Mouse (Mus musculus): ENCODE measurements around the gene Abcc8.

The Abcc8 gene

GRCm38 (mm10) chr7:46157746-46158145, 22.1 kb downstream of the Abcc8 start:
- no peak for DNase-seq (ENCODE audit: inconsistent age in 2 of 2, low spot score in 1 of 2)

DNA sequence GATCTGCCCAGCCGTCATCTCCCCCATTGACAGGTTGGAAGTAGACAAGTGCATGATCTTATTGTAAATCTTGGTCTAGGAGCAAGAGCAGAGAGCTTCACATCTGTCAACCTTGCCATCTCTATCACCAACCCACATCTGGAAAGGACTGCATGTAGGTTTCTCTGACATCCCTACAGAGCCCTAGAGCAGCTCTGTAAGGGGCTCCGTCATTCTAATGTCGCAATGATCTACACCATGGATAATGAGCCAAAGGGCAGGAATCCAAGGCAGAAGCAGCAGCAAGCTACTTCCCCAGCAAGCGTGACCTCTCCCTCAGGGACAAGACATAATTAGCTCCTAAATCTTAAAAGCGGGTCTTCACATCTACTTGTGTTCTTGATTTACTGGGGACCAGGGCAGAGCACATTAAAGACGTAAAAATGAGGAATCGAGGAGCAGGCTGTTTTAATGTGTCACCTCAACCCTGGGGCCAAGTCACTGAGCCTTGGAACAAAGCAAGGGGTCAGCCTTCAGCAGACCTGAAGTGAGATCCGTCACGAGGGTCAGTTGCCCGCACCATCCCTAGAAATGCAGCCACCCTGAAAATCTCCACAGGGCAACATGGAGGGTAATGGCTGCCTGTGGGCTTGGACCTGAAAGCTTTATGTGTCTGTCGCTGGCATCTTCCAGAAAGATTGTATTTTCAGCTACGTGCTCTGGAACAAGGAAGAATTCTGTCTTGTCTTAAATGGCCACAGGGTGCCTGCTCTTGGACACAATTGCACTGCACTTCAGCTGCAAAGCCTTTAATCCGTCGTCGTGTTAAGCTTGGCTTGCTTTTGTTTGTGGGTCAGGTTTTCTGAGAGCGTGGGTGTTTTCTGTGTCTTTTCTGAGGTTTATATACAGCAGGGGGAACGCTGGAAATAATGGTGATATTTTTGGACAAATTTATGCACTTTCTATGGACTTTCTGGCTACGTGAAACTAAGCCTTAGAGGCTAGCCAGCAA, 25.0 kb downstream of the Abcc8 start:
- DNase-seq (ENCODE audit: inconsistent age in 2 of 2, low spot score in 1 of 2): peak in 1 of 2 experiments; percentile 52

GRCm38 (mm10) chr7:46152819-46153351, 26.9 kb downstream of the Abcc8 start:
- DNase-seq (ENCODE audit: inconsistent age in 2 of 2, low spot score in 1 of 2): peak in 1 of 2 experiments; percentile 65

DNA sequence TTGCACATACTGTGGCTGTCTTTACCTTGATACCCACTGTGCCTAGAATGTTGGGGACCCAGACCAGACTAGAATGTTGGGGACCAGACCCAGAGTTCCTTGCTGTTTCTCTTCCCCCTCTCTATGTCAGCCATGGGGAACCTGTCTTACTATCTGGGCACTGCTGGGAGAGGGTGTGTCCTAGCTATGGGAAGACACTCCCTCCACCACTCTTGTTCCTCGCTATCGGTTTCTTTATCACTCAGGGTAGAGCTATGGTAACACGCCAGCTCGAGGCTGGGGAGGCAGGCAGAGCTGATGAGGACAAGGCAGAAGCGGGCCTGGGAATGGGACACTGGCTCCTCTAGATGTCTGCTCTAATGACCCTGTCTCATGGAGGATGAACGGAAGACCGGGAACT, 32.4 kb downstream of the Abcc8 start:
- no peak for DNase-seq (ENCODE audit: inconsistent age in 2 of 2, low spot score in 1 of 2)

DNA sequence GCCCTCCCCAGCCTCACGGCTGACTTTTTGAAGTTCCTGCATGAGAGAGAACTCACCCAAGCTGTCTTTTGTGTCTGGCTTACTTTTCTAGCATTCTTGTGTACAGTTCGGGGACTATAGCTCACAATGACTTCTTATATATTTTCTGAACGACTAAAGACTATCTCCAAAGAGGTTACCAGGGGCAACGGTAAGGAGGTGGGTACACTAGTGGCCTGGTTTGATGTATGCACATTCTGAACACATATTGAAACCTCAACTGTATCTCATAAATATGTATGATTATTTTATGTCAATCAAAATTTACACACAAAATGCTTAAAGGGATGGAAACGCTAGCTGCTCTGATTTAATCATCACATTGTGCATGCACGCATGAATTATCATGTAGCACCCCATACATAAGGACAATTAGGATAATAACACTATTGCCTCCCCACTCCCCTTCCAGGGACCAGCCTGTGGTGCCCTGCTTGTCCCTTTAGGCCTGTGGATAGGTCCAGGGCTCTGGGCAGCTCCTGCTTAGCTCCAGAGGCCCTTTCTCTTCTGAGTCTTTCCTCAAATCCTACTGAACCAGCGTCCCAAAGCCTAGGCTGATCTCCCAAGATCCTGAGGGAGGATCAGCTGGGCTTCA, 33.0 kb downstream of the Abcc8 start:
- no peak for DNase-seq (ENCODE audit: inconsistent age in 2 of 2, low spot score in 1 of 2)

DNA sequence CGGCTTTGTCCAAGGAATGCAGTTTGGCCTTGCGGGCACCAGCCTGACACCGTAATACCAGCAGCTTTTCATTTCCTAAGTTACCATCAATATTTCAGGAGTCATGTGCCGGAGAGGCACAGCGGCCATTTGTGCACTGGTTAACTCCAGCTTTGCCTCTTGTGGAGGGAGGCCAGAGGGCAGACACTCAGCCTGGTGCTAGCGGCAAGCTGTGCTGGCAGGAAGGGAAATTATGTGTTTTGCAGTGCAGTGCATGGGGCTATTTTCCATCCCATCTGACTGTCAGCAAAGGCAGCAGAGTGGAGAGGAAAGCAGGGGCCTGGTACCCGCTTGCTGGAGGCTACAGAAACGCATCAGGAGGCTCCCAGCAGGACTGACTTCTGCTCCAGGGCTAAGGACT, 35.8 kb downstream of the Abcc8 start:
- DNase-seq (ENCODE audit: inconsistent age in 2 of 2, low spot score in 1 of 2): no peak

DNA sequence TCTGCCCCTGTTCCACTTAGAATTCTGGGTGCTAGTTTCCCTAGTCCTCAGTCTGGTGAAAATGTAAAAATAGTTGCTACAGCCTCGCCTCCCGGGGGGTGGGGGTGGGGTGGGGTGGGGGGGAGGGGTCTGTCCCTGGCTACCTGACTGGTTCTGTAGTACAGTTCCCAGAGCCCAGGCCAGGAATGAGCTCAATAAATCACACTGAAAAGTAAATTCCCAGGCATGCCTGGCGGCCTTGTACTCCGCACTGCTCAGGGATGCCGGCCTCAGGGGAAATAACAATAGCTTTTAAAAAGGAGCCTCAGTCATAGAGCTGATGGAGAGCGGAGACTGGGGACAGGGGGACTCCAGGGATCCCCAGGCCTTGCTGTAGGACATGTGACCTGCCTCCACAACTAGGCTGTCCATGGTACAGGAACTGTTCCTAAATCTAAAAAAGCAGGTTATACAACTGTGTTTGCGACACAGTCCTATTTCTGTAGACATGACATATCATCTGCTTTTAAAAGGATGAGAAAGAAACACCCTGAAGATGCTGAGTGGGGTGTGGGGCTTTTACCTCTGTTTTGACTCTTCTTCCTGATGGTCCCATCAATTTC, 41.4 kb downstream of the Abcc8 start:
- DNase-seq (ENCODE audit: inconsistent age in 2 of 2, low spot score in 1 of 2): peak in 1 of 2 experiments; percentile 52

DNA sequence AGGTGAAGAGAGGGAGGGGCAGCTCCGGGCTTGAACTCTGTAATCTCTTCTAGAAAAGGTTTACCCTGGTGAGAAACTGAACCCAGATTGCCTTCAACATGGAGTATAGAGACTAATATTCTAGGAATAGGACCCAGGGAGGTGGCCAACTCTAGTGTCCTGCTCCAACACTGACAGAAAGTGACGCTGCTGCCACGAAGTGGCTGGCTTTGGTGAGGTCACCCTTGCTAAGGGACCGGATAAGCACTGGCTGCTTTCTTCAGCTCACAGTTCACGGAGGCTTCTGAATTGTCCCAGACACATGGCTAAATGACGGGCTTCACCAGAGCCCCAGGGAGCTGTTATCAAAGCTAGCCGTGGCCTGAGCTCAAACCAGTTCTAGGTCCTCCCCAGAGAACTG, 46.0 kb downstream of the Abcc8 start:
- no peak for DNase-seq (ENCODE audit: inconsistent age in 2 of 2, low spot score in 1 of 2)

DNA sequence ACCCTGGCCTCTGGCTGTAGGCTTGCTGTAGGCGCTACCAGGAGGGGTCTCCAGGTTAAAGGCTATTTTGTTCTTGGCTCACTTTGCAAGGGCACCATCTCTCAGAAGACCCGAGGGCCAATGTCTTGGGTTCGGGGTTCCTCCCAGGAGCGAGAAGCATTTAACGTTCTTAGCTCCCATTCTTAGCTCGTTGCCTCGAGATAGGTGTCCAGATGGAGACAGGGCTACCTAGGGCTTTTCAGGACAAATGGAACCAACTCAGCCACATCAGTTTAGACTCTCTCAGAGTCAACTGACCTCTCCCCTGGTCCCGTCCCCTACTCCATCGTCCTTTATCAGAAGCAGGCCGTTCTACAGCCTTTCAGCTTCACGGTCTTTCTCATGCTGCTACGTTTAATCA, 47.6 kb downstream of the Abcc8 start:
- DNase-seq (ENCODE audit: inconsistent age in 2 of 2, low spot score in 1 of 2): no peak

DNA sequence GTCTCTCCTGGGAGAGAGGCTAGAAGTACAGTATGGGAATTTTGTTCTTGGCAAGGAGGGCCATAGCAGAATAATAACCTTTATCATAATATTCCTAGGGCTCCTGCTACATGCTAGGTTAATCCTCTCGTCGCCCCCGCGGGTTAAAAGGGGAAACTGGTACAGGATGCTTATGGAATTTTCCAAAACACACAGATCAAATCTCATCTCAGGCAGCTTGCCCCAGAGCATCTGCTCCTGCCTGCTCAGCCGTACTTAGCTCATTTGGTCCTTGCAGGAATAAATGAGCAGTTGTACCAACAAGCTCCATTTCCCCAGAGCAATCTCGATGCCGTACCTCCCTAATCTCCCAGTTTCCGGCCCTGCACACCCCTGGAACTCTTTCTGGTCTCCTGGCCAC, 48.0 kb downstream of the Abcc8 start:
- peak in 1 of 2 experiments; percentile 36 for DNase-seq (ENCODE audit: inconsistent age in 2 of 2, low spot score in 1 of 2)

GRCm38 (mm10) chr7:46131266-46131665, 48.6 kb downstream of the Abcc8 start:
- DNase-seq (ENCODE audit: inconsistent age in 2 of 2, low spot score in 1 of 2): peak; percentile 54 to 75

GRCm38 (mm10) chr7:46130723-46131122, 49.1 kb downstream of the Abcc8 start:
- DNase-seq (ENCODE audit: inconsistent age in 2 of 2, low spot score in 1 of 2): no peak

DNA sequence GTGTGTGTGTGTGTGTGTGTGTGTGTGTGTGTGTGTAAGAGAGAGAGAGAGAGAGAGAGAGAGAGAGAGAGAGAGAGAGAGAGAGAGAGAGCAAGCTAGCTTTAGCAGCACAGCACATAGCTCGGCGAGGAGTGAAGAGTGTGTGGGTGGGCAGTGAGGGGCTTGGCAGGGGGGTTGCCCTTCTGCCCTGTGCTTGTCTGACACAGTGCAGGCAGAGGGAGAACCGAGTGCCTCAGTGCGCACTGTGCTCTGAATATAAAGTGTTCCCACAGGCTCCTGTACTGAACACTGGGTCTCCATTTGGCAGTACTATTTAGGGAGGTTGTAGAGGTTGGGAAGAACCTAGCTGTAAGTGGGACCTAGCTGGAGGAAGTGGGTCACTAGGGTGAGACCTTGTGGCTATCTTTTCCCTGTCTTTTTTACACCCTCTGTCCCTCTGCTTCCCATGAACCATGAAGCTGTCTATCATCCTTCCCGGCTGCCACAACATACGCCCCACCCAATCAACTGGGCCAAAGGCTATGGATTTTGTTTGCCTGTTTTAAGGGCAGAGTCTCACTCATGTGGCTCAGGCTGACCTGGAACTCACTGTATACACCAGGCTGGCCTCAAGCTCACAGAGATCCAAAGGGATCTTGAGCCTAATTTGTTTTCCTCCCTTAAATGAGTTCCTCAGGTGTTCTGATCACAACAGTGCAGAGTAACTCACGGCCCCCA, 50.2 kb downstream of the Abcc8 start:
- DNase-seq (ENCODE audit: inconsistent age in 2 of 2, low spot score in 1 of 2): no peak

DNA sequence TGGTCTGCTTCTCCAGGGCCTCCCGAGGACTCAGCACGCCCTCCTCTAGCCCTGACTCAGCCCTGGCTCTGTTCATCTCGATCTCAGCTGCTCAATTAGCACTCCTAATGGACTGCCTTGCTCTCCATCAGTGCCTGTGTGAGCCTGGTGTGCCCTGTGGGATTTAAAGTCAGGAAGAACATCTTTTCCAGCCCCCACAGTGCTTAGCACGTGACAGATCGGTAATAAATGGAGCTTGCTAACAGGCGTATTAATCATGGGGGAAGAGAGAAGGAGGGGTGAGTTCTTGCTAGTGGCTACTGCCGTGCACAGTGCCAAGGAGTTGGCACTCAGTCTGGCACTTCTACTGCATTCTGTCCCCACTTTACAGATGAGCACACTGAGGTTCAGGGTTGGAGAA, 51.6 kb downstream of the Abcc8 start:
- DNase-seq (ENCODE audit: inconsistent age in 2 of 2, low spot score in 1 of 2): peak in 1 of 2 experiments; percentile 45

- DNase-seq (ENCODE audit: inconsistent age in 2 of 2, low spot score in 1 of 2): no peak
Measured at GRCm38 (mm10) chr7:46125340-46125739, 54.5 kb downstream of the Abcc8 start.

- DNase-seq (ENCODE audit: inconsistent age in 2 of 2, low spot score in 1 of 2): no peak
Measured at GRCm38 (mm10) chr7:46124460-46124859, 55.4 kb downstream of the Abcc8 start.

- no peak for DNase-seq (ENCODE audit: inconsistent age in 2 of 2, low spot score in 1 of 2)
Measured at GRCm38 (mm10) chr7:46122964-46123363, 56.9 kb downstream of the Abcc8 start.

DNA sequence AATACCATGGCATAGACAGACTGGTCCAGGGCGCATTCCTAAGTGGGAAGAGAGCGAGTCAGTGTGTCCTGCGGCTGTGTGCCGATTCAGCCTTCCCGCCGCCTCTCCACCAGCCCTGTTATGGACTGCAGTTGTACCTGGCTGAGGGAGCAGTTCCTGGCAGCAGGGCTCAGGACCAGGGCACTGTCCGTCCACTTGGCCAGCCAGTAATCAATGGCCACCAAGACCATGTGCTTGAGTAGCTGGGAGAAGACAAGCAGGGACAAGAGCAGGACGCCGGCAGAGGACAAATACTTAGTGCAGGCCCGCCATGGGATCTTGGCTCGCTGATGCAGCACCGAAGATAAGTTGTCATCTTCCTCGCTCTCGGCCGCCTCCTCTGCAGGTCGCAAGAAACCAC, 62.8 kb downstream of the Abcc8 start:
- no peak for DNase-seq (ENCODE audit: inconsistent age in 2 of 2, low spot score in 1 of 2)

GRCm38 (mm10) chr7:46116118-46116581, 63.7 kb downstream of the Abcc8 start:
- no peak for DNase-seq (ENCODE audit: inconsistent age in 2 of 2, low spot score in 1 of 2)

- no peak for DNase-seq (ENCODE audit: inconsistent age in 2 of 2, low spot score in 1 of 2)
Measured at GRCm38 (mm10) chr7:46113435-46113834, 66.4 kb downstream of the Abcc8 start.

DNA sequence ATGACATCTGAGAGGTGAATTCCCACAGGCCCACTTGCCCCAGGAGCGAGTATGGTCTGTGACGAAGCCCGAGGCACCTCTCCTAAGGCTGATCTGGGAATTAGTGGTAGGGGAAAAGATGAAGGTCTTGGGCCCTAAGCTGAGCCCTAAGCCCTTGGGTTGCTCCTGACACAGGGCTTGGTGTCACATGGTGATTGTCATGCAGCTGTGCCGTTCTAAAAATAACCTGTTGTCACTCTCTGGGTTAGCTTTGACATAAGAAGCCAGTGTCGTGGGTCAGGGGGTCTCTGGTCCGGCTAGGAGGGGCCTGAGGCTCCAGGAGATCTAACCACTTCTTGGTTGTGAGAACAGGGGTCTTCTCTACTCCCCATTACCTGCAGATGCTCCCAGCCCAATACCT, 67.9 kb downstream of the Abcc8 start:
- no peak for DNase-seq (ENCODE audit: inconsistent age in 2 of 2, low spot score in 1 of 2)
